Mouse (Mus musculus) bone marrow macrophage, adult 2 months (primary cell): Measurements from ENCODE around the gene Bcl2l11.

Experiments
- CTCF ChIP-seq: IDR thresholded peaks from 2 replicates; pipeline ENCODE4 v1.5.1; 2012; ENCODE audit warnings: low read depth, mild to moderate bottlenecking, low read length, moderate library complexity
- POLR2A ChIP-seq: IDR thresholded peaks from 2 replicates; pipeline ENCODE4 v1.6.1; 2012; ENCODE audit warnings: mild to moderate bottlenecking, low read depth, low read length, borderline replicate concordance

DNA sequence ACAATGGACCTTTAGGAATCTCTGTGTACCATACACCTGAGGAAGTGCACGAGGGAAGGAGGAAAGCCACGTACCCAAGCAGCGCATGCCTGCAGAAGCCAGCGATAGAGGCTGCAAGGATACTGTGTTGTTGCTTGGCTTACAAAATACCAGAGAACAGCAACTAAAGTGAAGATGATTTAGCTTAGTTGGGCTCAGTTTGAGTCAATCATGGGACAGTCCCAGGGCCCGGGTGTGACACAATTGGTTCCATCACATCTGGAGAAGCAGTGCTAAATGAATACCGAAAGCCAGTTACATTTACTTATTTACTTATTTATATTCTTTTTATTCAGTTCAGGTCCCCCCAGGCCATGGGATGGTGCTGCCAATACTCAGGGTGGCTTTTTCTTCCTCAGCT is 49.8 kb downstream of the Bcl2l11 start:
- no peak for TF ChIP-seq CTCF
- no peak for TF ChIP-seq POLR2A
